Mouse (Mus musculus) cerebellum, adult 2 months (tissue): ENCODE measurements around the gene Ttc6. TPM values are rescaled to one million over a fixed set of nuclear protein-coding genes. Genes with fewer than 3 reads are reported as not detected.

ENCODE experiments used
- DNase-seq, 2 experiments: peaks; one replicate each; pipeline ENCODE4 v3.0.0; 2021
- H3K27ac ChIP-seq: fragments of 200-500 bp; 2 replicates; pipeline ENCODE4 v1.5.1; 2012; ENCODE audit warnings: low read length, control low read depth, inconsistent platforms; ENCODE audit not compliant: insufficient read depth
- H3K27me3 ChIP-seq: fragments of 200-500 bp; 2 replicates; pipeline ENCODE4 v1.6.1; 2012; ENCODE audit warnings: inconsistent platforms, mild to moderate bottlenecking, low read length, moderate library complexity; ENCODE audit not compliant: control insufficient read depth, insufficient read depth
- H3K4me1 ChIP-seq: fragments of 200-500 bp; 2 replicates; pipeline ENCODE4 v1.6.1; 2011; ENCODE audit warnings: low read length; ENCODE audit not compliant: control insufficient read depth, insufficient read depth
- H3K4me3 ChIP-seq: fragments of 200-500 bp; replicated peaks from 2 replicates; pipeline ENCODE3; 2011; ENCODE audit warnings: mild to moderate bottlenecking, low read depth, low read length, control low read depth; ENCODE audit not compliant: insufficient read depth
- CTCF ChIP-seq: fragments of 200-500 bp; IDR thresholded peaks from 2 replicates; pipeline ENCODE4 v1.5.1; 2011; ENCODE audit warnings: low read depth, mild to moderate bottlenecking, control low read depth, low read length, moderate library complexity, borderline replicate concordance; ENCODE audit not compliant: insufficient read depth
- POLR2A ChIP-seq: fragments of 200-500 bp; IDR thresholded peaks from 2 replicates; pipeline ENCODE4 v1.6.1; 2011; ENCODE audit warnings: low read length, control low read depth, borderline replicate concordance; ENCODE audit not compliant: insufficient read depth
- WGBS: fragments of 180-500 bp; shearing (Covaris S2); methylation state at CpG from one replicate; pipeline ENCODE4 v1.1.7; 2018; 5-methylcytosine and 5-hydroxymethylcytosine counted together
- polyA plus RNA-seq: library from polyadenylated mRNA; depleted of rRNA; stranded (reverse); fragments of >200 nt; gene quantifications from 2 replicates; pipeline ENCODE4 v1.2.3, GENCODE M21; 2012

Gene Ttc6
- polyA plus RNA-seq, 1 experiment, result not detected

GRCm38 (mm10) chr12:57624011-57624608 lies 60.2 kb downstream of the Ttc6 start:
- no peaks in the 10 kb centered on the region for H3K4me1 ChIP-seq
- H3K27ac ChIP-seq, result no peak overlapping the region
- 15% methylated on average over 4 of the region's 4 CpGs for WGBS
- no peaks in the 10 kb centered on the region for H3K27me3 ChIP-seq
- H3K4me3 ChIP-seq, result no peak overlapping the region
- no peak for DNase-seq
- TF ChIP-seq CTCF (no peak), POLR2A (no peak)

DNA sequence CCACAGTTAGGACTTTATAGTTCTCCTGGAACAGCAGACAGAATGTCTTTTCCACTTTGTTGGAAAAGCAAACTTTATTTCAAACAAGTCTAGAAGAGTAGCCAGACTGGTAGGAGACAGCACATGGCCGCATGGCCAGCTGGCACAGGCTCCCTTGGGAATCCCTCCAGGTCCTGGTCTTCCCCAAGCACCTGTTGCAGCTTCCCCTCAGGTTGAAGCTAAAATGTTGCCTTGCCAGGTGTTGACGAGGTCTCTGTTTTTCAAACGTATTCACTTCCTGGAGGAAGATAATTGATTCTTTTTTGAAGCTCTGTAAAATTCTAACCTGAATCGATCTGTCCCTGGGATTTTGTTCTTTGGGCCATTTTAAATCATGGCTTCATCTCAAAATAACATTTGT lies 86.1 kb downstream of the Ttc6 start:
- peak in 1 of 2 experiments; percentile 6 for DNase-seq
- Histone ChIP-seq H3K4me1 (no peaks in the 10 kb centered on the region), H3K27me3 (no peaks in the 10 kb centered on the region), H3K4me3 (no peak overlapping the region), H3K27ac (no peak overlapping the region)
- TF ChIP-seq POLR2A (no peak), CTCF (no peak)
- WGBS, result 21% methylated on average over 4 of the region's 4 CpGs

DNA sequence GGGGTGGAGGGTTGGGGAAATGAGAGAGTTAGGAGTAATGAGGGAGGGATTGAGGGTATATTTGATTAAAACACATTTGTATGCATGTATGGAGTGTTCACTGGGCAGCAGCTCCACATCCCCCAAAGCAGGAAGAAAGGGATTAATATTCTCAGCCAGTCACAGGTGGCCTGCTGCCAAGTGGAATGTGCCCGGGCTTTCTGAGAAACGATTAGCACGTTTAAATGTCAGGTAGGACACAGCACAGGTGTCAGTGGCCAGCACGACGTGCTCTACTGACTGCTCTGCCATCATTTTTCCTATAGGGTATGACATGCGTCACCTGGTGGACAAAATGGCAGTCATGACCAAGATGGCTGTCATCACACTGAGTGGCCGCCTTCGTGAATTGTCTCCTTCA lies 86.8 kb downstream of the Ttc6 start:
- no peak for TF ChIP-seq CTCF
- TF ChIP-seq POLR2A, result no peak
- DNase-seq, result peak in 1 of 2 experiments; percentile 1
- WGBS, result 37% methylated on average over 8 of the region's 8 CpGs
- H3K4me1 ChIP-seq, result no peaks in the 10 kb centered on the region
- no peak overlapping the region for H3K27ac ChIP-seq
- no peaks in the 10 kb centered on the region for H3K27me3 ChIP-seq
- H3K4me3 ChIP-seq, result no peak overlapping the region

DNA sequence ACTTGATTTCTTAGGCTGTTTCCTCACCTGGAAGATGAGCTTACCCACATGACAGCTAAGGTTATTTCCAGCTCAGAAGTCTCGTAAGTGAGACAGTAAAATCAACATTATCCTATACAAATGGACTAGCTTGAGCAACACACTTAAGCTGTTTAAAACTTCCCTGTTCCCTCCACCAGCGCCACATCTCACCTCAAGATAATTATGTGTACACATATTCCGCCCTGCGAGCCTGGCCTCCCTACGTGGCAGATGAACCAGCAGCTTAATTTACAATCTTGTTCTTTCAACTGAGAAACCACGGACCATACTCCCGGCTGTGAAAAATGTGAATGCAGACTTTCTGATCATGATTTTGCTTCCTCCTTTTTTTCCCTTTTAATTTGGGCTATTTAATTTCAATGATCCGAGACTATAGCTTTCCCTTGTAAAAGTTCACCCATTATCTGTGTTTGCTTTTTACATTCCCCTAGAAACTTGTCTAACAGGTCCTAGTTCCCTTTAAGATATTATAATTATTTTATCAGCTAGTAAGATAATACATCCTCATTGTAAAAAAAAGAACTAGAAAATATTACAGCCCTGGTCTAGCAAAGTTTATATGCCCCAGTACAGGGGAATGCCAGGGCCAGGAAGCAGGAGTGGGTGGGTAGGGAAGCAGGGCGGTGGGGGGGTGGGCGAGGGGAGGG lies 99.2 kb downstream of the Ttc6 start:
- TF ChIP-seq CTCF, result no peak
- no peak overlapping the region for H3K4me3 ChIP-seq
- H3K27me3 ChIP-seq, result no peaks in the 10 kb centered on the region
- H3K4me1 ChIP-seq, result no peaks in the 10 kb centered on the region
- DNase-seq, result no peak
- H3K27ac ChIP-seq, result no peak overlapping the region
- WGBS, result 73% methylated on average over 10 of the region's 10 CpGs

- no peak for DNase-seq
- no peak overlapping the region for H3K27ac ChIP-seq
- no peak overlapping the region for H3K4me3 ChIP-seq
- WGBS, result 81% methylated on average over 2 of the region's 2 CpGs
- H3K4me1 ChIP-seq, result no peaks in the 10 kb centered on the region
- TF ChIP-seq CTCF (no peak), POLR2A (no peak)
- no peaks in the 10 kb centered on the region for H3K27me3 ChIP-seq
These were observed 108.5 kb downstream of the Ttc6 start for GRCm38 (mm10) chr12:57672414-57672813.

- TF ChIP-seq CTCF (no peak), POLR2A (no peak)
- DNase-seq, result no peak
- H3K4me3 ChIP-seq, result no peak overlapping the region
- H3K27me3 ChIP-seq, result no peaks in the 10 kb centered on the region
- H3K27ac ChIP-seq, result no peak overlapping the region
- WGBS, result 40% methylated on average over 9 of the region's 9 CpGs
- H3K4me1 ChIP-seq, result no peaks in the 10 kb centered on the region
These were observed 121.1 kb downstream of the Ttc6 start for GRCm38 (mm10) chr12:57684967-57685423.

- H3K27ac ChIP-seq, result no peak overlapping the region
- WGBS, result 97% methylated on average over 1 of the region's 1 CpGs
- no peaks in the 10 kb centered on the region for H3K27me3 ChIP-seq
- no peak overlapping the region for H3K4me3 ChIP-seq
- no peaks in the 10 kb centered on the region for H3K4me1 ChIP-seq
- no peak for DNase-seq
- no peak for TF ChIP-seq POLR2A
- no peak for TF ChIP-seq CTCF
These were observed 146.1 kb downstream of the Ttc6 start for GRCm38 (mm10) chr12:57709966-57710365.

DNA sequence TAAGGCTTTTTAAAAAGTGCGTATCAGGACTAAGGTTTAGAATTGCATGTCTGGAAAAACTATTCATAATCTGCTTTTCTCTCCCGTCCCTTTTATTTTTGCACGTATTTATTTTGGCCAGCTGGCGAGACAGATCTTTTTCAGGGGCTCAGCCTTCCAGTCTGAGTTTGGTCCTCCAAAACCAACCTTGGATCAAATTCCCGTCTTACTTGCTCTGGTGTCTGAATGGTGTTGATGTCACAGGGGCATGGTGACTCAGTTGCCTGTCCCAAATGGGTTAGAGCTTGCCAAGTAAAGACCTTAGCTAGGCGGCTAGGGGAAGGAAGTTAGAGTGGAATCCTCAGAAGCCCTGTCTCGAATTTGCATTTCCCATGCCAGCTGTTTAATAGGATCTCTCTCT lies 200.8 kb downstream of the Ttc6 start:
- WGBS, result 73% methylated on average over 7 of the region's 7 CpGs
- no peak for TF ChIP-seq CTCF
- TF ChIP-seq POLR2A, result no peak
- no peak for DNase-seq
- no peaks in the 10 kb centered on the region for H3K27me3 ChIP-seq
- H3K27ac ChIP-seq, result no peak overlapping the region
- H3K4me3 ChIP-seq, result no peak overlapping the region
- no peaks in the 10 kb centered on the region for H3K4me1 ChIP-seq
